Mouse (Mus musculus) naive thymus-derived CD4-positive, alpha-beta T cell, adult 2 months (primary cell): ENCODE results near the gene Upk3bl.
"Not testable (repeated sequence)": the region's sequence is repeated elsewhere in the genome, so short reads cannot be mapped to it uniquely, and the experiment has no call there.

Experiments used
- DNase-seq: peaks from one replicate; pipeline ENCODE4 v3.0.0-alpha.2; 2011; ENCODE audit warnings: low read depth

Gene Upk3bl

DNA sequence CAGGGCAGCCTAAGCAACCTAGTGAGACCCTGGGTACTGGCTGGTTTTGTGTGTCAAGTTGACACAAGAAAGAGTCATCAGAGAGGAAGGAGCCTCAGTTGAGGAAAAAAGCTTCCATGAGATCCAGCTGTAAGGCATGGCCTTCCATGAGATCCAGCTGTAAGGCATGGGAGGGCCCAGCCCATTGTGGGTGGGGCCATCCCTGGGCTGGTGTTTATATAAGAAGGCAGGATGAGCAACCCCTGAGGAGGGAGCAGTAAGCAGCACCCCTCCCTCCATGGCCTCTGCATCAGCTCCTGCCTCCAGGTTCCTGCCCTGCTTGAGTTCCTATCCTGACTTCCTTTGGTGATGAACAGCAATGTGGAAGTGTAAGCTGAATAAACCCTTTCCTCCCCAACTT lies 5.8 kb upstream of the Upk3bl start:
- DNase-seq = not testable (repeated sequence)

- no peak for DNase-seq
Observed at GRCm38 (mm10) chr5:136049926-136050325, 4.4 kb upstream of the Upk3bl start.

GRCm38 (mm10) chr5:136051231-136052085 lies 2.8 kb upstream of the Upk3bl start:
- no peak for DNase-seq

DNA sequence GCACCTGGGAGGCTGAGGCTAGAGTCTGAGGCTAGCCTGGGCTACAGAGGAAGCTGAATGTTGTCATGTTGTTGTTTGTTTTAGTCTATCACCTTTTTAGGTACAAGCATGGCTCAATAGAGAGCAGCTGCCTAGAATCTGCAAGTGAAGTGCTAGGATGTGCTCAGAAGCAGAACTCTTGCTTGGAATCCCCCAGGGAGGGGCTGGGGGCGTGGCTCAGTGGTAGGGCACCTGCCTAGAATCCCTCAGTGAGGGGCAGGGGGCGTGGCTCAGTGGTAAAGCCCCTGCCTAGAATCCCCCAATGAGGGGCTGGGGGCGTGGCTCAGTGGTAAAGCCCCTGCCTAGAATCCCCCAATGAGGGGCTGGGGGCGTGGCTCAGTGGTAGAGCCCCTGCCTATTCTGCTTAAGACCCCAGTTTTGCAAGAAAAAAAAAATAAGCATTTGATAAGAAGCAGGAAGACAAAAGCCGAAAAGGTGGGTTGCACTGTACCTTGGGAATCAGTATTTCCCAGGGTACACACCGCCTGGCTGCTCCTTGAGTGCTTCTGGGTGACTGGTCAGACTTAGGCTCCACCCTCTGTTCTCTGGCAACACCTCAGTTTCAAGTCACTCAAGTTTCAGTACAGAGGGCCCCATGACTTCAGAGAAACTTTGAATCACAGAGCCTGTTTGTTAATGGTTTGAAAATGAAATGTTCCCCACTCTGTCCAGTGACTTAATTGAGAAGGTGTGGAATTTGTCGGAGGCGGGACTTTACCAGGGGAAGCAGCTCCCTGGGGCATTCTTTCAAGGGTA lies 1.2 kb upstream of the Upk3bl start:
- no peak for DNase-seq

DNA sequence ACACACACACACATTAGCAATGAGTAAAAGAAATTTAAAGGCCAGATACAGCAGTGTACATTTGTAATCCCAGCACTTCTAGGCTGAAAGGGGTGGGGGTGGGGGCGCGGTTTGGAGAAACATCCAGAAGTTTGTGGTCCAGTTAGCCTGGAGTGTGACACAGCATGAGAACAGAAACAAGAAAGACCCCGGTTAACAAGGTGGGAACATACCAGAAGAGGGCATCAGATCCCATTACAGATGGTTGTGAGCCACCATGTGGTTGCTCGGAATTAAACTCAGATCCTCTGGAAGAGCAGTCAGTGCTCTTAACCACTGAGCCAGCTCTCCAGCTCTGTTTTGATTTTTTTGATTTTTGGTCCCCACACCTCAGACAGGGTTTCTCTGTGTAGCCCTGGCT lies 1.8 kb downstream of the Upk3bl start:
- DNase-seq = no peak

GRCm38 (mm10) chr5:136057085-136057484 lies 2.8 kb downstream of the Upk3bl start:
- no peak for DNase-seq

DNA sequence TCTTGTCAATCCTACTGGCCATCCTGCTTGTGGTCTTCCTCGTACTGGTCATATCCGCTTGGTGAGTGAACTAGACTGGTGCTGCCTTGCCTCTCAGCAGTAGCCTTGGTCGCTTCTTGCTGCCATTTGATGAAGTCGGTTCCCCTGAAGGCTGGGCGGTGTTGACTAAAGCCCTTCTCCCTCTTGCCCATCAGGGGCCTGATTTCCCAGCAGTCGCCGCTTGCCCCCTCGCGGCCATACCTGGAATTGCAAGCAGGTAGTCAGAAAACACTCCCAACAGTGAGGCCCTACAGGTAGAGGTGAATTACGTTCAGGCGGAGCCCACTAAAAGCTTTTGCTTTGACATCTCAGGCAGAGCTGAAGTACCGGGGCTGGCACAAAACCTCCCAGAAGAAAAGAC lies 7.3 kb downstream of the Upk3bl start:
- peak; percentile 73 for DNase-seq

DNA sequence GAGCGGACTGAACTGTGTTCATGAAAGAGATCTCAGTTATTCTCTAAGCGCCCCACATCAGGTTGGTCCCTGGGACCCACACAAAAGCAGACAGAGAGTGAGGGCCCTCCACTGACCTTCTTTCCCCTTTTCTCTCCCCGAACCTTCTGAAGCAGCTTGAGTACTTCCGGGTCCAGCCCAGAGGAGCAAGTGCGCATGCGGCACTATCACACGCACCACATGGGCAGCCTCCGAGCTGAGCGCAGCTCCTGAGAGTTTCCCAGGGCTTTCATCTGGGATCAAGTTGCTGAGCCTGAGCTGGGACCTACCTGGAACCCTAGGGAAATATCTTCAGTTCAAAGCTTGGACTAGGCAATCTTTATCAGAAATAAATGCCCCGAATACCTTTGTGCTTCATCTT lies 9.6 kb downstream of the Upk3bl start:
- no peak for DNase-seq

DNA sequence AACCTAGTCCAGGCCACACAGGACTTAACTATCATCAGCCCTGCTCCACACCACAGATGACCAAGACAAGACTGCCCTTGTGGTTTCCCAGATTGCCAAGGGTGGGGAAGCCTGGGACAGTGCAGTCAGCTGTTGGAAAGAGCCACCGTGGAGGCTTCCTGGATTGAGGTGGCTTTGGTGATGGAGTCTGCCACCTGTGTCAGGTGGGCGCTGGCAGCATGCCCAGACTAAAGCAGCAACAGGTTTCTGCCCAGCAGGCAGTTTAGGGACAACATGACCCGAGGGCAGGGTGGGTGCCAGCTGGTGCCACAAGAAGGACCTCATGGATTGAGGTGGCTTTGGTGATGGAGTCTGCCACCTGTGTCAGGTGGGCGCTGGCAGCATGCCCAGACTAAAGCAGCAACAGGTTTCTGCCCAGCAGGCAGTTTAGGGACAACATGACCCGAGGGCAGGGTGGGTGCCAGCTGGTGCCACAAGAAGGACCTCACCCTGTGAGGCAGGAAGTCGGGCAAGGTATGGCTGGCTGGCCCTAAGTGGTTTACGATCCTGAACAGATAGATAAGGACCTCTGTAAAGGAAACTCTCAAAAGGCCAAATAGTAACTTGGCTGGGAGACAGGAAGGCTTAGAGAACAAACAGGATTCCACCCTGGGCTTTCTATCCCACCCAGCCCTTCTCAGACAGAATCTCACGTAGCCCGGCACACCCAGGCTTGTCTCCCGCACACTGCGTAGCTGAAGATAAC lies 12.3 kb downstream of the Upk3bl start:
- not testable (repeated sequence) for DNase-seq

GRCm38 (mm10) chr5:136069411-136069810 lies 15.1 kb downstream of the Upk3bl start:
- DNase-seq = no peak

GRCm38 (mm10) chr5:136073051-136073450 lies 18.8 kb downstream of the Upk3bl start:
- DNase-seq = no peak

GRCm38 (mm10) chr5:136073526-136073925 lies 19.2 kb downstream of the Upk3bl start:
- no peak for DNase-seq

DNA sequence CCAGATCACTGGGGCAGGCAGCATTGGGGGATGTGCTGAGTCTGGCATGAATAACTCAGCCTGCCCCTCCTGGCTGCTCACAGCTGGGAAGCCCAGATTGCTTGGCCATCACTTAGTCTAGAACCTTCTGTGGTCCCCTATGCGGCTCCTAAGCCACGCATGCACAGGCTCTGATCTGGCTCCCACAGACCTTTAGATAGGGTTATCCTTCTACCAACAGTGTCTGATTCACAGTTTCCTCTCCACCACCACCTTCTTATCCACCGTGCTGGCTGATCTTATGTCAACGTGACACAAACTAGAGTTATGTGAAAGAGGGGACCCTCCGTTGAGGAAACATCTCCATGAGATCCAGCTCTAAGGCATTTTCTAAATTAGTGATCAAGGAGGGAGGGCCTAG lies 20.8 kb downstream of the Upk3bl start:
- no peak for DNase-seq

GRCm38 (mm10) chr5:136076284-136076683 lies 22.0 kb downstream of the Upk3bl start:
- no peak for DNase-seq

DNA sequence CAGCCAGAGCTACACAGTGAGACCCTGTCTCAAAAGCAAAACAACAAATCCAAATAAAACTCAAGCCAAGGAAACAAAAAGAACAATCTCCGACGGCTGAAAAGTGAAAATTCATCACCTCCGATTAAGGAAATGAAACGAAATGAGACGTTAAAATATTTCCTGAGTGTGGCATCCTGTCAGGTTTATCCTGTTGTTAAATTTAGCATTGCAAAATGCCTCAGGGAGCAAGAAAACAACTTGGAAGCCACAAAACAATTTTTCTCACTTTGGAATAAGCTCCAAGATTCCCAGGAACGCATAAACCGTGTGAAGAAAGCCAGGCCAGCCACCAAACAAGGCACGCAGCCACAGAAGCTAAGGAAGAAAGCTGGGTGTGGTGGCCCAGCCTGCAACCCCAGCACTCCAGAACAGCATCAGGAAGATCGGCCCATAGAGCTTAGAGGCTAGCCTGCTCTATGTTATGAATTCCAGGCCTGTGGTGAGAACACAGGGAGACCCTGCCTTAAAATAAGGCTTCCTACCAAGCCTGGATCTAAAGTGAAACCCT lies 22.8 kb downstream of the Upk3bl start:
- DNase-seq = no peak

DNA sequence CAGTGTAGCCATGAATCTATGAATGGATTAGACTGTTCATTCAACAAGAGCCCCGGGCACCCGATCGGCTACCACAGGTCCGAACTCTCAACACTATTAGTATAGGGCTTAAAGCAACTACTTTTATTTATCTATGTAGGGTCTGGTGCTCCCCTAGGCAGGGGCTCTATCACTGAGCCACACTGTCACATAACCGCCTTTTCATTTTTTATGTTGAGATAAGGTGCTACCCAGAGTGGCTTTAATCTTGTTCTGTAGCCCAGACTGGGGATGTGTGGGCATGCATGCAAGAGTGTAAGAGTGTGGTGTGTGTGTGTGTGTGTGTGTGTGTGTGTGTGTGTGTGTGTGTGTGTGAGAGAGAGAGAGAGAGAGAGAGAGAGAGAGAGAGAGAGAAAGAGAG lies 23.8 kb downstream of the Upk3bl start:
- DNase-seq = no peak

GRCm38 (mm10) chr5:136082345-136082744 lies 28.1 kb downstream of the Upk3bl start:
- DNase-seq = peak; percentile 54

DNA sequence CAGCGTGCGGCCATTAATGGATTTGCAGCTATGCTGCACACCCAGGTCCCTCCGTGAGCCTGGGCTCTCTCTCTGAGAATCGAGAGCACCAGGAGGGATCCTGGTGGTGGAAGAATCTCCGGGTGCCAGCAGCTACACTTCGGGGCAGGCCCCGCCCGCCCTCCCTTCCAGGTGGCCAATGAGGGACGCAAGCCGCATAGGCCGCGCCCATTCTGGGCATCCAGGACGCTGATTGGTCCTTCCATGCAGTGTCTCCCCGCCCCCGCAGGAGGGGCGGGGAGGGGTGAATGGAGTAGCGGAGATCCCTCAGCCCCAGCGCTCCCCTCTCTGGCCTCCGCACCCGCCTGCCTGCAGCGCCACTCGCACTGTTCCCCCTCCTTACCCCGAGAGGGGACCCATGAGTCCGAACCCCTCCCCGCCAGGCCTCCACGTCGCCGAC lies 29.4 kb downstream of the Upk3bl start, which contains the start of gene Rasa4:
Gene Rasa4, plus strand, starts transcription at position 248 of the 439 bp plus-strand sequence.
- DNase-seq = peak; percentile 97

DNA sequence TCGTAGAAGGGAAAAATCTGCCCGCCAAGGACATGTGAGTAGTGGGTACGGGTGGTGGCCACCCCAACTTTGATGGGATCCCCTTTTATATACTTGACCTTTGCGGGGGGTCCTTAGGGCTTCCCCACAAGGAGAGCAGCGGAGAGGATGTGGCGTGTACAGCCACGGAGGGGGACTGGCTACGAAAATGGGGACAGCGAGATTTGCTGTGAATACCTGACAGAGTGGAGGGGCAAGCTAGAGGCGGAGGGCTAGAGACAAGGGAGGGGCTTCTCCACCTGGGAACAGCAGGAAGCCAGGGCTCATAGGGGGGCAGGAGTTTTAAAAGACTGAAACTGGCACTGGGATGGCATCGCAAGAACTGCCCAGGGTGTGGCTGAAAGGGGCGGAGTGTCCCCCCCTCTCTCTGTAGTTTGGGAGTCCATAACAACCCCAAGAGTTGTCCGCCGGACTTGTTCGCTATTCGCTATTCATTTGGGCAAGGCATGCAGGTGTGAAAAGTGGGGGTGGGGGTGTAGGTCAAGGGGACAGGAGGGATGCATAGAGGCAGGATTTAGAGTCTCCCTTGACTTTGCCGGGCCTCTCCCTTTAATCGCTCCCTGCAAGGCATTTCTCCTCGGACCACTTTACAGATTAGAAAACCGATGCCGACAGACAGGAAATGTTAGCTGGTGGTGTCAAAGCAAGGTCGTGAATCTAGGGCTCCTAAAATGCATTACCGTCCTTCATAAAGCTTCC lies 30.0 kb downstream of the Upk3bl start:
- DNase-seq = no peak

DNA sequence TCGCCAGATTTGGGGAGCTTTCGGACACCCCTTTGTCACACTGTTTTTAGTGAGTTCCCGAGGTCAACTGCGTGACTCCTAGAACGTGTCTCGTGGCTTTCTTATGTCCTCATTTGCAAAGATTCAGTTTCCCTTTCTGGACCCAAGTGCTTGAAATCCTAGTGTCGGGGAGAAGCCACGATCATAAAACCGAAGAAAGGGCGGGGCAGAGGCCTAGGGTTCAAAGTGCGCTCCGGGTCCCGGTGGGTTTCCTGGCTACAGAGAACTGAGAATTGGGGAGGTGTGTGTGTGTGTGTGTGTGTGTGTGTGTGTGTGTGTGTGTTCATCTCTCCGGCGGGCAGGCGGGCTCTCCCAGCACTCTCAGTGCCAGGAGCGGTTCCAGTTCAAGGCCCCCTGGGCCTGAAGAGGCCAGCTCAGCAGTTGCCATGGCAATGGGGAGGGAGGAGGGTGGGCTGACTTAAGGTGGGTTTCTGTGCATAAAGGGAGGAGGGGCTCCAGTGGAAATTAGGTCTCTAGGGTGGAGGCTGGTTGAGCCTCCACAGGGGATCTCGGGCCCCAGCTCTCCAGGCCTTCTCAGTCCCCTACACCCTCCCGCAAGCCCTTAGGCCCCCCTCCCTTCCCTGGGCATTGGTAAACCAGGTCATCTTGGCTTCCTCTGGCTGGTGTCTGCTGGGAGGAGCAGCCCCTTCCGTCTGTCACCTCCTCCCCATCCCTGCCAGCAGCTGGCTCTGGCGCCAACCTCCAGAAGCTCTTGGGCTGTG lies 30.8 kb downstream of the Upk3bl start:
- DNase-seq = peak; percentile 67

GRCm38 (mm10) chr5:136086290-136086689 lies 32.0 kb downstream of the Upk3bl start:
- no peak for DNase-seq
